Mouse (Mus musculus): Measurements from ENCODE around the gene Xirp2. TPM values are rescaled to one million over a fixed set of nuclear protein-coding genes. Genes with fewer than 3 reads are reported as not detected.

Gene Xirp2
- not detected in 2 replicates for total RNA-seq (2023)

DNA sequence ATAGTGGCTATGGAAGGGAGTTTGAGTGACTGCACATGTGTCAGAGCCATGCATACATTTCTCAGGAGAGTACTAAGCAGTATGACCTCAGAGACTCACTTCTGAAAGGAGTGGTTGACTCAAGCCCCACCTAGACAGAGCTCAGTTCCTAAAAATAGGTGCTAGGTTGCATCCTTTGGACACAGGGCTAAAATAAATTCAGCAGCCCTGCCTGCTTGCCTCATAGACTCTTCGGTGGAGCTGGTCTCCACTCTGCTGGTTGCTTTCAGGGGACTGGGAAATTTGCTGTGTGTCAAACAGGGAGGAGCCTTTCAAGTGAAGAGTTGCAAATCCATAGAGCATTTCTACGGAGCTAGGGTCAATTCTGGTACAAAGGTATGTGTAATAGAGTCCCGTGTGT lies at the start of gene Xirp2:
Gene Xirp2 (plus strand): TSS at position 223 of the 400 bp plus-strand sequence.

GRCm38 (mm10) chr2:67413425-67413824 lies 32.4 kb upstream of the Xirp2 start, which contains the start of gene Gm21830:
Gm21830 (plus strand) TSS chr2:67413725.

GRCm38 (mm10) chr2:67433081-67433480 lies 12.7 kb upstream of the Xirp2 start, which contains the start of gene Gm26727:
Gm26727 (minus strand) TSS chr2:67433181.

DNA sequence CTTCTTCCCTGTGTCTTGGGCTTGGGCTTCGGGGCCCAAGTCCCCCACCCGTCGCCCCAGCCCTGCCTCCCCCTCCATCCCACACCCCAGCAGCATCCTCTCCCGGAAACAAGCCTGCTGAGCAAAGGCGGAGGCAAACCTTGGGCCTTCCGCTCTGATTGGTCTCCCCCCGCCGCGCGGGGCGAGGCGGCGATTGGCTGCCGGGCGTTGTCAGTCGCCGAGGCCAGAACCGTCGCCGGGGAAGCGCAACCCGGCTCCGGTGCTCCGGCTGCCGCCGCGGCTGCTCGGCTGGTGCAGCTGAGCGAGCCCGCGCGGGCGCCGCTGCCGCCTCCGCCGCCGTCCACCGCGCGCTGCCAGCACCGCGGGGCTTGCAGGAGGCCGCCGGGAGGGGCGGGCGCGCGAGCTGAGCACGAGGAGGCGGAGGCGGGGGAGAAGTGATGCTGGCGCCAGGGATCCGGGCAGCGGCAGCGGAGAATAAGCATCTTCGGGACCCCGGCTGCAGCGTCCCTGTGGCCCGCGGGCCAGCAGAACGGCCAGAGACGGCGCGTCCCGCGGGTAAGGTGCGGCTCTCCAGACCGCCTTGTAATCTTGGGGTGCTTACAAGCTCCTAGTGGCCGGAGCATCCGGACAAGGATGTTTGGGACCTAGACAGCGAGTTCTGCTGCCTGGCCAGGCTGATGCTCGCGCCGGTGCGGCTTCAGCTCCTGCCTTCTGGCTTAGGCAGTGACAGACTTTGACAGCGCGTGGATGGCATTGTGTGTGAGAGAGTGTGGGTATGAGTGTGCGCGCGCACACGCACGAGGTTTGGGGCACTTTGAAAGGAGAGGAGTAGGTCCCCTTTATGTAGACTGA lies 119.9 kb downstream of the Xirp2 start, which contains the start of gene B3galt1:
Gene B3galt1 (plus strand): TSS at position 392 of the 852 bp plus-strand sequence.

Other genes with a start within 250 kb of the Xirp2 start
- gene Gm21830, start 32.3 kb upstream of the Xirp2 start, total RNA-seq (2023): not detected in 2 replicates
- gene Gm26727, start 12.8 kb upstream of the Xirp2 start, total RNA-seq (2023): not detected in 2 replicates
- not detected in 2 replicates for gene B3galt1, start 119.9 kb downstream of the Xirp2 start, total RNA-seq (2023)